Mouse (Mus musculus) heart, postnatal 36 days (tissue): ENCODE results near the gene Trmt10c. TPM values are rescaled to one million over a fixed set of nuclear protein-coding genes. Genes with fewer than 3 reads are reported as not detected.
"Not testable (repeated sequence)": the region's sequence is repeated elsewhere in the genome, so short reads cannot be mapped to it uniquely, and the experiment has no call there.

Experiments
- DNase-seq, 2 experiments: peaks; one replicate each; pipeline ENCODE4 v3.0.0; 2021 to 2022
- intact Hi-C: fragments of 180-260 bp; cut with DNase I; formaldehyde crosslinking; loops from one replicate; pipeline ENCODE4 v1.15.1; 2025
- total RNA-seq, 2 experiments: library from RNA; stranded (reverse); gene quantifications; 2 replicates each; pipeline ENCODE4 v1.2.3; 2021

Gene Trmt10c
- total RNA-seq, result 10 to 100 TPM; 10.4 to 13.1 TPM

- peak; percentile 96 to 97 for DNase-seq
Measured at GRCm38 (mm10) chr16:56037138-56038010, at the start of gene Trmt10c. Trmt10c (minus strand) TSS chr16:56037819.

GRCm38 (mm10) chr16:56086336-56086735, 48.7 kb upstream of the Trmt10c start:
- intact Hi-C loops, result no loop called here
- DNase-seq, result no peak

More at GRCm38 (mm10) chr16:56037138-56038010, at the start of gene Trmt10c:
- intact Hi-C loops, result no loop called here

GRCm38 (mm10) chr16:56081691-56082090, 44.1 kb upstream of the Trmt10c start:
- DNase-seq, result no peak
- intact Hi-C loops, result no loop called here

- no peak for DNase-seq
- intact Hi-C loops, result loop anchor here (5.0 to 10.0 kb wide), 3 partner anchors 38 to 635 kb away; partner anchors contain the start of gene Tfg
Measured at GRCm38 (mm10) chr16:56079419-56079818, 41.8 kb upstream of the Trmt10c start.

- peak in 1 of 2 experiments; percentile 15 for DNase-seq
- intact Hi-C loops, result loop anchor here (5.0 to 10.0 kb wide), 3 partner anchors 41 to 639 kb away; partner anchors contain the start of gene Tfg
Measured at GRCm38 (mm10) chr16:56076121-56076869, 38.7 kb upstream of the Trmt10c start.

GRCm38 (mm10) chr16:56075222-56076111, 37.8 kb upstream of the Trmt10c start:
- DNase-seq, result peak; percentile 80 to 86
- intact Hi-C loops, result loop anchor here (2.0 to 10.0 kb wide), 6 partner anchors 42 to 639 kb away; partner anchors contain the start of genes Rpl24 and Tfg

GRCm38 (mm10) chr16:56074565-56074964, 36.9 kb upstream of the Trmt10c start:
- DNase-seq, result no peak

GRCm38 (mm10) chr16:56074122-56074521, 36.5 kb upstream of the Trmt10c start:
- intact Hi-C loops, result loop anchor here (2.0 to 10.0 kb wide), 4 partner anchors 43 to 641 kb away; partner anchors contain the start of genes Rpl24 and Tfg
- DNase-seq, result no peak

More at GRCm38 (mm10) chr16:56074565-56074964, 36.9 kb upstream of the Trmt10c start:
- intact Hi-C loops, result loop anchor here (2.0 to 10.0 kb wide), 4 partner anchors 44 to 640 kb away; partner anchors contain the start of genes Rpl24 and Tfg

GRCm38 (mm10) chr16:56073150-56073549, 35.5 kb upstream of the Trmt10c start:
- intact Hi-C loops, result loop anchor here (10.0 kb wide), 1 partner anchor 642 kb away; the partner anchor contains the start of gene Tfg
- DNase-seq, result not testable (repeated sequence)

GRCm38 (mm10) chr16:56072533-56072932, 34.9 kb upstream of the Trmt10c start:
- intact Hi-C loops, result loop anchor here (10.0 kb wide), 1 partner anchor 642 kb away; the partner anchor contains the start of gene Tfg
- DNase-seq, result no peak

GRCm38 (mm10) chr16:56071317-56072232, 34.0 kb upstream of the Trmt10c start:
- no peak for DNase-seq
- intact Hi-C loops, result loop anchor here (10.0 kb wide), 1 partner anchor 643 kb away; the partner anchor contains the start of gene Tfg

GRCm38 (mm10) chr16:56068523-56069070, 31.0 kb upstream of the Trmt10c start:
- no peak for DNase-seq
- intact Hi-C loops, result no loop called here

- intact Hi-C loops, result no loop called here
- no peak for DNase-seq
Measured at GRCm38 (mm10) chr16:56066113-56066512, 28.5 kb upstream of the Trmt10c start.

- peak; percentile 44 to 48 for DNase-seq
- intact Hi-C loops, result loop anchor here (1.0 to 5.0 kb wide), 2 partner anchors 68 to 113 kb away; no protein-coding TSS in a partner anchor
Measured at GRCm38 (mm10) chr16:56064334-56064990, 26.8 kb upstream of the Trmt10c start.

- intact Hi-C loops, result loop anchor here (2.0 to 5.0 kb wide), 2 partner anchors 69 to 98 kb away; no protein-coding TSS in a partner anchor
Measured at GRCm38 (mm10) chr16:56062981-56063380, 25.4 kb upstream of the Trmt10c start.

GRCm38 (mm10) chr16:56061995-56062594, 24.5 kb upstream of the Trmt10c start:
- intact Hi-C loops, result loop anchor here (2.0 to 5.0 kb wide), 2 partner anchors 70 to 97 kb away; no protein-coding TSS in a partner anchor
- no peak for DNase-seq

More at GRCm38 (mm10) chr16:56062981-56063380, 25.4 kb upstream of the Trmt10c start:
- DNase-seq, result no peak

- DNase-seq, result no peak
- intact Hi-C loops, result no loop called here
Measured at GRCm38 (mm10) chr16:56058151-56058550, 20.5 kb upstream of the Trmt10c start.
